In genomic region chr10:106038033-106038432, GRCm38 (mm10) we compare ENCODE assay signal across 17 mouse cellular contexts.
"Had no signal": no experiment of that assay in that cellular context is flagged by ENCODE, and none has a peak within 500 bp of the region (broad histone marks: within the 10 kb centered on the region; RNA-seq: fewer than 3 reads in every experiment).

No protein-coding gene starts in this region.

- H3K27me3 ChIP-seq: midbrain, embryonic 12.5 days; neural tube, embryonic 12.5 days had no signal

- DNase-seq: lung, adult 18-20 months; lung, embryonic 14.5 days; lung, postnatal 10 days; lung, postnatal 4 days; midbrain, embryonic 14.5 days; retina, postnatal 1 day; right cerebral cortex, adult 18-20 months; right cerebral cortex, postnatal 25 days; right cerebral cortex, postnatal 4 days; spleen, adult 18-20 months; thymus, adult 18-20 months; thymus, postnatal 14 days; thymus, postnatal 36 days had no signal

- H3K4me3 ChIP-seq: midbrain, embryonic 10.5 days; midbrain, embryonic 12.5 days; neural tube, embryonic 12.5 days had no signal

- H3K36me3 ChIP-seq: midbrain, embryonic 10.5 days; midbrain, embryonic 12.5 days; neural tube, embryonic 12.5 days had no signal

- H3K9me3 ChIP-seq: midbrain, embryonic 10.5 days; midbrain, embryonic 12.5 days; neural tube, embryonic 12.5 days had no signal

- ATAC-seq: midbrain, embryonic 16.5 days had no signal

- H3K4me2 ChIP-seq: lung, embryonic 14.5 days; midbrain, embryonic 12.5 days; neural tube, embryonic 12.5 days had no signal

- H3K27ac ChIP-seq: midbrain, embryonic 10.5 days; midbrain, embryonic 12.5 days; neural tube, embryonic 12.5 days had no signal

- H3K9ac ChIP-seq: lung, embryonic 14.5 days; midbrain, embryonic 12.5 days; neural tube, embryonic 12.5 days had no signal

- H3K4me1 ChIP-seq: midbrain, embryonic 10.5 days; midbrain, embryonic 12.5 days; neural tube, embryonic 12.5 days had no signal
